Mouse (Mus musculus): Measurements from ENCODE around the gene 1700001P01Rik.

- TF ChIP-seq POLR2A (IDR thresholded peaks at IDR 0.05; ENCODE audit: borderline replicate concordance, insufficient read depth, low read length) (no peak), CTCF (IDR thresholded peaks at IDR 0.05; ENCODE audit: borderline replicate concordance, insufficient read depth, low read depth, low read length) (no peak)
Measured at GRCm38 (mm10) chr11:97748496-97748895, 27.2 kb downstream of the 1700001P01Rik start.

All from cerebellum, adult 2 months (tissue).